Mouse (Mus musculus) right cerebral cortex, postnatal 25 days (tissue): Measurements from ENCODE around the gene Ube2g2.

Source experiments
- DNase-seq: peaks from one replicate; pipeline ENCODE4 v3.0.0; 2022

Ube2g2 gene

GRCm38 (mm10) chr10:77622055-77622988, at the start of gene Ube2g2:
TSS of gene Ube2g2 (plus strand) at chr10:77622275.
- peak; percentile 94 for DNase-seq

GRCm38 (mm10) chr10:77573162-77573561, 48.9 kb upstream of the Ube2g2 start:
- DNase-seq = no peak

GRCm38 (mm10) chr10:77580027-77580920, 41.8 kb upstream of the Ube2g2 start:
- DNase-seq = no peak

GRCm38 (mm10) chr10:77581023-77581407, 41.1 kb upstream of the Ube2g2 start:
- no peak for DNase-seq

GRCm38 (mm10) chr10:77581408-77582284, 40.4 kb upstream of the Ube2g2 start, which contains the start of gene Pttg1ip:
TSS of gene Pttg1ip (plus strand) at chr10:77581720.
- DNase-seq = peak; percentile 95

GRCm38 (mm10) chr10:77582285-77582618, 39.8 kb upstream of the Ube2g2 start:
- DNase-seq = no peak

GRCm38 (mm10) chr10:77583795-77584422, 38.2 kb upstream of the Ube2g2 start:
- no peak for DNase-seq

- DNase-seq = no peak
Observed at GRCm38 (mm10) chr10:77586637-77587036, 35.4 kb upstream of the Ube2g2 start.

- no peak for DNase-seq
Observed at GRCm38 (mm10) chr10:77587091-77587775, 34.8 kb upstream of the Ube2g2 start.

GRCm38 (mm10) chr10:77588036-77588435, 34.0 kb upstream of the Ube2g2 start:
- DNase-seq = no peak

- no peak for DNase-seq
Observed at GRCm38 (mm10) chr10:77589117-77589516, 33.0 kb upstream of the Ube2g2 start.

GRCm38 (mm10) chr10:77589749-77590148, 32.3 kb upstream of the Ube2g2 start:
- no peak for DNase-seq

- DNase-seq = no peak
Observed at GRCm38 (mm10) chr10:77590812-77591211, 31.3 kb upstream of the Ube2g2 start.

GRCm38 (mm10) chr10:77591546-77591945, 30.5 kb upstream of the Ube2g2 start:
- DNase-seq = peak; percentile 59

- no peak for DNase-seq
Observed at GRCm38 (mm10) chr10:77596060-77596459, 26.0 kb upstream of the Ube2g2 start.

- DNase-seq = no peak
Observed at GRCm38 (mm10) chr10:77603021-77603420, 19.1 kb upstream of the Ube2g2 start.

- DNase-seq = no peak
Observed at GRCm38 (mm10) chr10:77604111-77604510, 18.0 kb upstream of the Ube2g2 start.

- DNase-seq = no peak
Observed at GRCm38 (mm10) chr10:77604958-77605357, 17.1 kb upstream of the Ube2g2 start.

GRCm38 (mm10) chr10:77605368-77605767, 16.7 kb upstream of the Ube2g2 start:
- no peak for DNase-seq

GRCm38 (mm10) chr10:77605908-77606826, 15.9 kb upstream of the Ube2g2 start, which contains the start of the genes Sumo3 and Gm49325:
TSS of gene Sumo3 (plus strand) at chr10:77606097.
TSS of gene Gm49325 (plus strand) at chr10:77606197.
- peak; percentile 92 for DNase-seq
